Mouse (Mus musculus): ENCODE data around the gene Sh3bgrl3. TPM values are rescaled to one million over a fixed set of nuclear protein-coding genes. Genes with fewer than 3 reads are reported as not detected.

Gene Sh3bgrl3
- total and polyA plus RNA-seq, 3 experiments = 122 to 414 TPM; not detected in 1

GRCm38 (mm10) chr4:134106105-134106504 lies 22.5 kb downstream of the Sh3bgrl3 start:
- H3K4me3 ChIP-seq (ENCODE audit: control insufficient read depth in 1 of 2, insufficient read depth in 1 of 2, low read depth in 2 of 2, low read length in 2 of 2) = peak overlapping the region; percentile 11 to 32; a peak in 3 of 4 replicates
- peak; percentile 86 for DNase-seq (ENCODE audit: low read depth, low spot score)
- H3K9ac ChIP-seq (ENCODE audit: control insufficient read depth, low read depth, low read length, poor library complexity, severe bottlenecking) = peak overlapping the region; percentile 37
- no peaks in the 10 kb centered on the region for H3K27me3 ChIP-seq (ENCODE audit: control insufficient read depth in 1 of 2, insufficient read depth in 2 of 2, low read length in 2 of 2)
- H3K4me1 ChIP-seq (ENCODE audit: control insufficient read depth in 1 of 2, insufficient read depth in 2 of 2, low read length in 2 of 2) = peaks cover 16 to 44% of the 10 kb centered on the region in 2 experiments
- peak overlapping the region; percentile 90 for H3K27ac ChIP-seq (ENCODE audit: control insufficient read depth, low read depth, low read length)
- H3K79me2 ChIP-seq (ENCODE audit: control insufficient read depth, insufficient read depth, low read length, poor library complexity) = no peaks in the 10 kb centered on the region; the same call in 1 of the 2 replicates
- peaks cover 0 to 30% of the 10 kb centered on the region in 2 experiments; a peak in 2 of 4 replicates for H3K36me3 ChIP-seq (ENCODE audit: control insufficient read depth in 1 of 2, insufficient read depth in 2 of 2, low read length in 2 of 2)
- no peaks in the 10 kb centered on the region for H3K9me3 ChIP-seq (replicated peaks; ENCODE audit: insufficient read depth, low read length)
- TF ChIP-seq EP300 (IDR thresholded peaks at IDR 0.05; ENCODE audit: low read depth in 1 of 2, low read length in 2 of 2) (peak; percentile 79 to 87), RAD21 (IDR thresholded peaks at IDR 0.05; ENCODE audit: low read depth, low read length) (no peak), ETS1 (IDR thresholded peaks at IDR 0.05; ENCODE audit: low read depth, low read length) (peak; percentile 77), NRF1 (IDR thresholded peaks at IDR 0.05; ENCODE audit: insufficient read depth, low read depth, low read length, poor library complexity, severe bottlenecking) (no peak), CTCF (IDR thresholded peaks at IDR 0.05 in 2 of 3, conservative IDR thresholded peaks at IDR 0.05 in 1 of 3; ENCODE audit: control insufficient read depth in 1 of 3, insufficient read depth in 1 of 3, low read depth in 2 of 3, low read length in 3 of 3, poor library complexity in 1 of 3, severe bottlenecking in 1 of 3) (no peak), SMC3 (IDR thresholded peaks at IDR 0.05; ENCODE audit: low read depth, low read length) (no peak), GABPA (IDR thresholded peaks at IDR 0.05; ENCODE audit: low read depth, low read length) (no peak), BHLHE40 (IDR thresholded peaks at IDR 0.05; ENCODE audit: borderline replicate concordance, low read depth, low read length) (peak; percentile 47; the same call in 1 of the 2 replicates), NELFE (IDR thresholded peaks at IDR 0.05; ENCODE audit: low read depth, low read length) (no peak), TCF12 (IDR thresholded peaks at IDR 0.05; ENCODE audit: low read depth, low read length) (peak; percentile 89), MAZ (IDR thresholded peaks at IDR 0.05; ENCODE audit: low read depth, low read length) (peak; percentile 93), CHD1 (IDR thresholded peaks at IDR 0.05; ENCODE audit: low read depth, low read length) (no peak), RCOR1 (IDR thresholded peaks at IDR 0.05; ENCODE audit: low read depth, low read length) (peak; percentile 72), SIN3A (IDR thresholded peaks at IDR 0.05; ENCODE audit: low read length) (peak; percentile 45; the same call in 1 of the 2 replicates), POLR2A (IDR thresholded peaks at IDR 0.05; ENCODE audit: control insufficient read depth in 1 of 2, insufficient read depth in 1 of 2, low read depth in 1 of 2, low read length in 2 of 2, poor library complexity in 1 of 2) (no peak), TAL1 (IDR thresholded peaks at IDR 0.05; ENCODE audit: low read length) (peak; percentile 92), ZNF384 (IDR thresholded peaks at IDR 0.05; ENCODE audit: low read depth, low read length) (peak; percentile 64), GATA1 (IDR thresholded peaks at IDR 0.05; ENCODE audit: low read depth, low read length) (peak; percentile 90), TBP (IDR thresholded peaks at IDR 0.05; ENCODE audit: low read depth, low read length) (0 out of 2 replicates have a peak, but pooled peaks have one; percentile 35)

GRCm38 (mm10) chr4:134102742-134103119 lies 25.9 kb downstream of the Sh3bgrl3 start:
- Histone ChIP-seq H3K4me1 (ENCODE audit: control insufficient read depth in 1 of 2, insufficient read depth in 2 of 2, low read length in 2 of 2) (peaks cover 16 to 27% of the 10 kb centered on the region in 2 experiments), H3K9me3 (replicated peaks; ENCODE audit: insufficient read depth, low read length) (no peaks in the 10 kb centered on the region), H3K9ac (ENCODE audit: control insufficient read depth, low read depth, low read length, poor library complexity, severe bottlenecking) (peak overlapping the region; percentile 70), H3K27me3 (ENCODE audit: control insufficient read depth in 1 of 2, insufficient read depth in 2 of 2, low read length in 2 of 2) (no peaks in the 10 kb centered on the region), H3K36me3 (ENCODE audit: control insufficient read depth in 1 of 2, insufficient read depth in 2 of 2, low read length in 2 of 2) (peaks cover 0 to 20% of the 10 kb centered on the region in 2 experiments; a peak in 2 of 4 replicates), H3K79me2 (ENCODE audit: control insufficient read depth, insufficient read depth, low read length, poor library complexity) (no peaks in the 10 kb centered on the region; the same call in 1 of the 2 replicates), H3K27ac (ENCODE audit: control insufficient read depth, low read depth, low read length) (peak overlapping the region; percentile 48), H3K4me3 (ENCODE audit: control insufficient read depth in 1 of 2, insufficient read depth in 1 of 2, low read depth in 2 of 2, low read length in 2 of 2) (peak overlapping the region; percentile 71 to 90)
- DNase-seq (ENCODE audit: low read depth, low spot score) = peak; percentile 83
- peak; percentile 19 for TF ChIP-seq SIN3A (IDR thresholded peaks at IDR 0.05; ENCODE audit: low read length)
- TF ChIP-seq TBP (IDR thresholded peaks at IDR 0.05; ENCODE audit: low read depth, low read length) = 0 out of 2 replicates have a peak, but pooled peaks have one; percentile 32
- peak; percentile 63 for TF ChIP-seq NELFE (IDR thresholded peaks at IDR 0.05; ENCODE audit: low read depth, low read length)
- peak; percentile 87 for TF ChIP-seq MXI1 (IDR thresholded peaks at IDR 0.05; ENCODE audit: low read depth, low read length)
- no peak for TF ChIP-seq ZC3H11A (IDR thresholded peaks at IDR 0.05; ENCODE audit: low read depth, low read length)
- no peak for TF ChIP-seq POLR2AphosphoS5 (IDR thresholded peaks at IDR 0.05; ENCODE audit: borderline replicate concordance, low read depth, low read length)
- no peak; the same call in 1 of the 2 replicates for TF ChIP-seq MAX (IDR thresholded peaks at IDR 0.05; ENCODE audit: low read length)
- TF ChIP-seq CHD2 (IDR thresholded peaks at IDR 0.05; ENCODE audit: low read length) = no peak
- no peak for TF ChIP-seq USF1 (IDR thresholded peaks at IDR 0.05; ENCODE audit: low read depth, low read length)
- TF ChIP-seq CTCF (IDR thresholded peaks at IDR 0.05 in 2 of 3, conservative IDR thresholded peaks at IDR 0.05 in 1 of 3; ENCODE audit: control insufficient read depth in 1 of 3, insufficient read depth in 1 of 3, low read depth in 2 of 3, low read length in 3 of 3, poor library complexity in 1 of 3, severe bottlenecking in 1 of 3) = no peak
- TF ChIP-seq RCOR1 (IDR thresholded peaks at IDR 0.05; ENCODE audit: low read depth, low read length) = no peak
- TF ChIP-seq ZMIZ1 (IDR thresholded peaks at IDR 0.05; ENCODE audit: low read depth, low read length) = no peak
- no peak for TF ChIP-seq NRF1 (IDR thresholded peaks at IDR 0.05; ENCODE audit: insufficient read depth, low read depth, low read length, poor library complexity, severe bottlenecking)
- TF ChIP-seq KAT2A (conservative IDR thresholded peaks at IDR 0.05; ENCODE audit: low read depth, low read length) = no peak
- no peak for TF ChIP-seq MYC (IDR thresholded peaks at IDR 0.05; ENCODE audit: low read depth, low read length)
- TF ChIP-seq POLR2A (IDR thresholded peaks at IDR 0.05; ENCODE audit: control insufficient read depth in 1 of 2, insufficient read depth in 1 of 2, low read depth in 1 of 2, low read length in 2 of 2, poor library complexity in 1 of 2) = no peak; a peak in 1 of 4 replicates
- TF ChIP-seq GATA1 (IDR thresholded peaks at IDR 0.05; ENCODE audit: low read depth, low read length) = 0 out of 2 replicates have a peak, but pooled peaks have one; percentile 19
- 0 out of 2 replicates have a peak, but pooled peaks have one; percentile 30 for TF ChIP-seq TAL1 (IDR thresholded peaks at IDR 0.05; ENCODE audit: low read length)
- TF ChIP-seq EP300 (IDR thresholded peaks at IDR 0.05; ENCODE audit: low read depth in 1 of 2, low read length in 2 of 2) = 0 out of 4 replicates have a peak, but pooled peaks of 1 of the 2 experiments have one; percentile 26
- TF ChIP-seq ZNF384 (IDR thresholded peaks at IDR 0.05; ENCODE audit: low read depth, low read length) = no peak

Data from MEL (cell line).